Mouse (Mus musculus): ENCODE measurements at regions not wholly inside any gene's neighbourhood (a gene's known extent, or its start where the extent isn't known, plus 50 kb on each side); places are given as distances from the start of the nearest gene placed in this dataset.
A peak's percentile ranks its signal among the peaks of the same experiment; 100 is the strongest.

- no peak for DNase-seq
These were observed 227.7 kb downstream of the Adgrl2 start for GRCm38 (mm10) chr3:148762541-148763225.

GRCm38 (mm10) chr3:148761586-148761985 is 228.8 kb downstream of the Adgrl2 start:
- DNase-seq = no peak

GRCm38 (mm10) chr3:148759500-148759899 is 230.9 kb downstream of the Adgrl2 start:
- DNase-seq = no peak

- no peak for DNase-seq
These were observed 244.1 kb downstream of the Adgrl2 start for GRCm38 (mm10) chr3:148746234-148746633.

- no peak for DNase-seq
These were observed 245.7 kb downstream of the Adgrl2 start for GRCm38 (mm10) chr3:148744651-148745050.

- DNase-seq = no peak
These were observed 256.1 kb downstream of the Adgrl2 start for GRCm38 (mm10) chr3:148734194-148734749.

GRCm38 (mm10) chr3:148733227-148733854 is 257.0 kb downstream of the Adgrl2 start:
- DNase-seq = no peak

GRCm38 (mm10) chr3:148731436-148731835 is 258.9 kb downstream of the Adgrl2 start:
- DNase-seq = no peak

- DNase-seq = peak in 1 of 2 experiments; percentile 11
These were observed 261.1 kb downstream of the Adgrl2 start for GRCm38 (mm10) chr3:148729242-148729680.

GRCm38 (mm10) chr3:148728513-148729241 is 261.7 kb downstream of the Adgrl2 start:
- DNase-seq = no peak

- DNase-seq = no peak
These were observed 263.6 kb downstream of the Adgrl2 start for GRCm38 (mm10) chr3:148726596-148727331.

- DNase-seq = no peak
These were observed 293.8 kb downstream of the Adgrl2 start for GRCm38 (mm10) chr3:148696555-148696954.

- DNase-seq = no peak
These were observed 294.9 kb downstream of the Adgrl2 start for GRCm38 (mm10) chr3:148695453-148695852.

GRCm38 (mm10) chr3:148683181-148683580 is 307.2 kb downstream of the Adgrl2 start:
- DNase-seq = peak in 1 of 2 experiments; percentile 4

- no peak for DNase-seq
These were observed 307.8 kb downstream of the Adgrl2 start for GRCm38 (mm10) chr3:148682445-148682994.

- no peak for DNase-seq
These were observed 309.2 kb downstream of the Adgrl2 start for GRCm38 (mm10) chr3:148681186-148681585.

- DNase-seq = peak; percentile 51 to 52
These were observed 309.6 kb downstream of the Adgrl2 start for GRCm38 (mm10) chr3:148680737-148681136.

GRCm38 (mm10) chr3:148680086-148680485 is 310.3 kb downstream of the Adgrl2 start:
- no peak for DNase-seq

- DNase-seq = no peak
These were observed 311.2 kb downstream of the Adgrl2 start for GRCm38 (mm10) chr3:148679121-148679520.

- DNase-seq = no peak
These were observed 314.3 kb downstream of the Adgrl2 start for GRCm38 (mm10) chr3:148676025-148676424.

- no peak for DNase-seq
These were observed 327.4 kb downstream of the Adgrl2 start for GRCm38 (mm10) chr3:148662888-148663477.

- DNase-seq = no peak
These were observed 331.3 kb downstream of the Adgrl2 start for GRCm38 (mm10) chr3:148659024-148659423.

All from kidney, adult 8-10 months (tissue).